Mouse (Mus musculus) bone marrow, adult 2 months (tissue): ENCODE results near the gene Fam19a5.

Experiments used
- CTCF ChIP-seq: fragments of 200-500 bp; IDR thresholded peaks from 2 replicates; pipeline ENCODE4 v1.5.1; 2011; ENCODE audit warnings: low read length, control low read depth; ENCODE audit not compliant: control insufficient read depth, insufficient read depth
- POLR2A ChIP-seq: fragments of 200-500 bp; IDR thresholded peaks from 2 replicates; pipeline ENCODE4 v1.6.1; 2011; ENCODE audit warnings: low read depth, mild to moderate bottlenecking, control low read depth, low read length, borderline replicate concordance; ENCODE audit not compliant: control insufficient read depth

GRCm38 (mm10) chr15:87518161-87518560 is 25.9 kb upstream of the Fam19a5 start:
- no peak for TF ChIP-seq POLR2A
- no peak for TF ChIP-seq CTCF
